27 mouse cellular contexts compared by ENCODE assay signal in the genomic region with DNA sequence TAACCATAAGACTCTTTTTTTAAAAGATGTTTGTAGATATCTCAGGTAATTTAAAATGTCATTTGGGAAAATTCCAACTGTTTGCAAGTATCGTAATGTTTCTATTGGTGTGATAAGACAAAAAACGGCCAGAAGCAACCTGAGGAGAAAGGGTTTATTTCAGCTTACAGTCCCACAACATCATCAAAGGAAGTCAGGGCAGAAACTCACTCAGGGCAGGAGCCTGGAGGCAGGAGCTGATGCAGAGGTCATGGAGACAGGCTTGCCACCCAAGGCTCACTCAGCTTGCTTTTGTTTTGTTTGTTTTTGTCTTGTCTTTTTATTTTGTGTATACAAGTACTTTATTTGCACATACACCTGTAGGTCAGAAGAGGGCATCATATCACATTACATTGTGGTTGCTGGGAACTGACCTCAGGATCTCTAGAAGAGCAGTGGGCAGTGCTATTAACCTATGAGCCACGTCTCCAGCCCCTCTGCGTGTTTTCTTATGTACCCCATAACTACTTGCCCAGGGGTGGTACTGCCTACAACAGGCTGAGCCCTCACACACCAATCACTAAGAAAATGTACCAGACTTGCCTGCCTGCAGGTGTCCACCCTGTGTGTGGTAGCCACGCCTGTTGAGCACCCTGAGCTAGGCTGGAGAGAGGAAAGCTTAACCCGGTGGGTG. TPM values are rescaled to one million over a fixed set of nuclear protein-coding genes. Genes with fewer than 3 reads are reported as not detected.
DNase-seq lines count a peak whose midpoint lies in the region; ATAC-seq and TF ChIP-seq lines count a peak whose summit lies in the region.
"Had no signal": no experiment of that assay in that cellular context is flagged by ENCODE, and none has a peak within 500 bp of the region (broad histone marks: within the 10 kb centered on the region; RNA-seq: fewer than 3 reads in every experiment).

No protein-coding gene starts in this region.

- H3K27ac ChIP-seq in gastrocnemius, adult 2 months, result no peak overlapping the region
- H3K27ac ChIP-seq in intestine, postnatal 0 days (ENCODE audit: low read depth, low read length), result no peak overlapping the region
- no peak overlapping the region for H3K27ac ChIP-seq in stomach, postnatal 0 days (replicated peaks)
- H3K27ac ChIP-seq: forebrain, embryonic 15.5 days; hindbrain, embryonic 13.5 days; layer of hippocampus, adult 2 months; liver, embryonic 15.5 days; midbrain, embryonic 15.5 days had no signal

- no peak for ATAC-seq in megakaryocyte, adult 5-6 weeks (ENCODE audit: poor library complexity, severe bottlenecking)
- 0 out of 2 replicates have a peak, but pooled peaks have one; percentile 25 for ATAC-seq in intestine, postnatal 0 days
- peak; percentile 67; the same call in 1 of the 2 replicates for ATAC-seq in stomach, postnatal 0 days (ENCODE audit: low FRiP score, low TSS enrichment)
- ATAC-seq: forebrain, embryonic 15.5 days; lung, postnatal 0 days; midbrain, embryonic 15.5 days had no signal

- peaks cover 33% of the 10 kb centered on the region for H3K36me3 ChIP-seq in megakaryocyte, embryonic 14.5 days (replicated peaks; ENCODE audit: low read length)
- H3K36me3 ChIP-seq in intestine, postnatal 0 days (ENCODE audit: control insufficient read depth, insufficient read depth), result peaks cover 8% of the 10 kb centered on the region; the same call in 1 of the 2 replicates
- no peaks in the 10 kb centered on the region; the same call in 1 of the 2 replicates for H3K36me3 ChIP-seq in stomach, postnatal 0 days (ENCODE audit: control insufficient read depth, insufficient read depth, low read length)

- peak; percentile 11; the same call in 1 of the 2 replicates for TF ChIP-seq CTCF in gastrocnemius, adult 2 months (IDR thresholded peaks at IDR 0.05)
- peak; percentile 27; the same call in 1 of the 2 replicates for TF ChIP-seq CTCF in intestine, postnatal 0 days (IDR thresholded peaks at IDR 0.05; ENCODE audit: low read depth)
- no peak for TF ChIP-seq CTCF in stomach, postnatal 0 days (IDR thresholded peaks at IDR 0.05; ENCODE audit: low read depth)

- no peaks in the 10 kb centered on the region for H3K27me3 ChIP-seq in megakaryocyte, embryonic 14.5 days (replicated peaks)
- no peaks in the 10 kb centered on the region for H3K27me3 ChIP-seq in intestine, postnatal 0 days (replicated peaks; ENCODE audit: control insufficient read depth, insufficient read depth, low read length)
- no peaks in the 10 kb centered on the region for H3K27me3 ChIP-seq in stomach, postnatal 0 days (ENCODE audit: control insufficient read depth, insufficient read depth, low read length)
- H3K27me3 ChIP-seq: CH12.LX; forebrain, embryonic 15.5 days; hindbrain, embryonic 13.5 days; liver, embryonic 15.5 days; midbrain, embryonic 15.5 days had no signal

- DNase-seq in gastrocnemius, adult 2 months, result no peak
- no peak for DNase-seq in gastrocnemius, postnatal 4 days (ENCODE audit: low spot score in 2 of 2)
- DNase-seq in stomach, postnatal 0 days (ENCODE audit: low spot score), result peak; percentile 17
- no peak for DNase-seq in thymus, postnatal 10 days (ENCODE audit: low spot score in 2 of 2)
- no peak for DNase-seq in cerebellum, postnatal 4 days (ENCODE audit: low spot score in 2 of 2)
- DNase-seq: adrenal gland, postnatal 36 days; cerebellum, adult 2 months; gastrocnemius, postnatal 36 days; heart, postnatal 10 days; kidney, adult 18-20 months; kidney, postnatal 10 days; layer of hippocampus, postnatal 36 days; left cerebral cortex, postnatal 4 days; right cerebral cortex, postnatal 14 days; spleen, adult 18-20 months; thymus, adult 18-20 months had no signal

- 80% methylated on average over 6 of the region's 6 CpGs for WGBS in intestine, postnatal 0 days
- 80% methylated on average over 6 of the region's 6 CpGs for WGBS in stomach, postnatal 0 days

- intact Hi-C loops in gastrocnemius, adult 2 months (cut with DNase I), result loop anchor here (1.0 kb wide), 1 partner anchor 8 kb away; no protein-coding TSS in a partner anchor

- H3K9ac ChIP-seq in intestine, postnatal 0 days (ENCODE audit: low read depth, low read length), result no peak overlapping the region
- no peak overlapping the region for H3K9ac ChIP-seq in stomach, postnatal 0 days (ENCODE audit: low read length)
- H3K9ac ChIP-seq: forebrain, embryonic 15.5 days; hindbrain, embryonic 13.5 days; liver, embryonic 15.5 days; midbrain, embryonic 15.5 days had no signal

- no peak for TF ChIP-seq EP300 in stomach, postnatal 0 days (optimal IDR thresholded peaks at IDR 0.05)

- H3K9me3 ChIP-seq in megakaryocyte, embryonic 14.5 days, result no peaks in the 10 kb centered on the region
- no peaks in the 10 kb centered on the region for H3K9me3 ChIP-seq in intestine, postnatal 0 days (ENCODE audit: control insufficient read depth)
- no peaks in the 10 kb centered on the region for H3K9me3 ChIP-seq in stomach, postnatal 0 days (ENCODE audit: control insufficient read depth, low read length)
- H3K9me3 ChIP-seq: forebrain, embryonic 15.5 days; hindbrain, embryonic 13.5 days; liver, embryonic 15.5 days; midbrain, embryonic 15.5 days had no signal

- no peak overlapping the region for H3K4me2 ChIP-seq in intestine, postnatal 0 days (replicated peaks; ENCODE audit: low read depth)
- no peak overlapping the region for H3K4me2 ChIP-seq in stomach, postnatal 0 days (replicated peaks; ENCODE audit: low read depth)
- H3K4me2 ChIP-seq: forebrain, embryonic 15.5 days; heart, embryonic 11.5 days; hindbrain, embryonic 13.5 days; liver, embryonic 15.5 days; midbrain, embryonic 15.5 days had no signal

- no peak overlapping the region for H3K4me3 ChIP-seq in gastrocnemius, adult 2 months
- peak overlapping the region; percentile 33 for H3K4me3 ChIP-seq in megakaryocyte, embryonic 14.5 days (replicated peaks)
- no peak overlapping the region for H3K4me3 ChIP-seq in intestine, postnatal 0 days (ENCODE audit: low read depth, low read length)
- H3K4me3 ChIP-seq in stomach, postnatal 0 days (ENCODE audit: low read depth, low read length), result no peak overlapping the region
- H3K4me3 ChIP-seq: forebrain, embryonic 15.5 days; hindbrain, embryonic 13.5 days; layer of hippocampus, adult 2 months; liver, embryonic 15.5 days; midbrain, embryonic 15.5 days had no signal

- H3K4me1 ChIP-seq in megakaryocyte, embryonic 14.5 days, result no peaks in the 10 kb centered on the region
- no peaks in the 10 kb centered on the region; the same call in 1 of the 2 replicates for H3K4me1 ChIP-seq in intestine, postnatal 0 days (replicated peaks; ENCODE audit: control insufficient read depth, insufficient read depth, low read length)
- no peaks in the 10 kb centered on the region for H3K4me1 ChIP-seq in stomach, postnatal 0 days (replicated peaks; ENCODE audit: control insufficient read depth, insufficient read depth)
- H3K4me1 ChIP-seq: forebrain, embryonic 15.5 days; hindbrain, embryonic 13.5 days; liver, embryonic 15.5 days; midbrain, embryonic 15.5 days had no signal

RNA-seq across cellular contexts. Expression of a gene that starts 14.9 kb away (rescaled TPM):
- 10 to 100 TPM; 11.1 to 11.7 TPM for total RNA-seq in gastrocnemius, adult 2 months (2021)
- total RNA-seq in gastrocnemius, postnatal 4 days (2021), result 10 to 100 TPM; 21.5 to 23.3 TPM
- 2.9 and 3.9 TPM in 2 replicates for polyA plus RNA-seq in megakaryocyte, embryonic 14.5 days (2012; ENCODE audit: insufficient read depth, low replicate concordance)
- 19.6 and 26.2 TPM in 2 replicates for total RNA-seq in megakaryocyte, adult 5-6 weeks (2015)
- total RNA-seq in megakaryocyte, adult 5-6 weeks (2017), result 22.4 and 25.3 TPM in 2 replicates
- polyA plus RNA-seq in intestine, postnatal 0 days (2015; fragmentation: Nextera tagmentation; extraction: Ambion mirVana), result 13.9 and 14.6 TPM in 2 replicates
- 14.3 and 16.1 TPM in 2 replicates for polyA plus RNA-seq in stomach, postnatal 0 days (2015; fragmentation: Nextera tagmentation; extraction: Ambion mirVana)

RNA-seq across cellular contexts. Expression of a gene that starts 15.0 kb away (rescaled TPM):
- under 1 TPM; 0.53 to 0.61 TPM for total RNA-seq in gastrocnemius, adult 2 months (2021)
- total RNA-seq in gastrocnemius, postnatal 4 days (2021), result under 1 TPM; 0.66 to 0.73 TPM
- polyA plus RNA-seq in megakaryocyte, embryonic 14.5 days (2012; ENCODE audit: insufficient read depth, low replicate concordance), result 0.19 TPM in 1 of 2 replicates, not detected in the other
- total RNA-seq in megakaryocyte, adult 5-6 weeks (2015), result 0.48 TPM in 1 of 2 replicates, not detected in the other
- 0.40 TPM in 1 of 2 replicates, not detected in the other for total RNA-seq in megakaryocyte, adult 5-6 weeks (2017)
- polyA plus RNA-seq in intestine, postnatal 0 days (2015; fragmentation: Nextera tagmentation; extraction: Ambion mirVana), result 0.88 and 1.6 TPM in 2 replicates
- polyA plus RNA-seq in stomach, postnatal 0 days (2015; fragmentation: Nextera tagmentation; extraction: Ambion mirVana), result 2.2 and 3.2 TPM in 2 replicates

RNA-seq across cellular contexts. Expression of a gene that starts 27.4 kb away (rescaled TPM):
- 100 to 1,000 TPM; 170 to 247 TPM for total RNA-seq in gastrocnemius, adult 2 months (2021)
- 100 to 1,000 TPM; 148 to 161 TPM for total RNA-seq in gastrocnemius, postnatal 4 days (2021)
- 10.9 and 18.4 TPM in 2 replicates for polyA plus RNA-seq in megakaryocyte, embryonic 14.5 days (2012; ENCODE audit: insufficient read depth, low replicate concordance)
- 27.6 and 28.5 TPM in 2 replicates for total RNA-seq in megakaryocyte, adult 5-6 weeks (2015)
- total RNA-seq in megakaryocyte, adult 5-6 weeks (2017), result 21.7 and 34.4 TPM in 2 replicates
- polyA plus RNA-seq in intestine, postnatal 0 days (2015; fragmentation: Nextera tagmentation; extraction: Ambion mirVana), result 35.3 and 41.7 TPM in 2 replicates
- polyA plus RNA-seq in stomach, postnatal 0 days (2015; fragmentation: Nextera tagmentation; extraction: Ambion mirVana), result 36.7 and 45.2 TPM in 2 replicates

RNA-seq across cellular contexts. Expression of a gene that starts 28.4 kb away (rescaled TPM):
- 100 to 1,000 TPM; 211 to 231 TPM for total RNA-seq in gastrocnemius, adult 2 months (2021)
- total RNA-seq in gastrocnemius, postnatal 4 days (2021), result 100 to 1,000 TPM; 110 to 123 TPM
- polyA plus RNA-seq in megakaryocyte, embryonic 14.5 days (2012; ENCODE audit: insufficient read depth, low replicate concordance), result 8.5 and 23.8 TPM in 2 replicates
- 78.7 and 89.2 TPM in 2 replicates for total RNA-seq in megakaryocyte, adult 5-6 weeks (2015)
- total RNA-seq in megakaryocyte, adult 5-6 weeks (2017), result 163 and 189 TPM in 2 replicates
- polyA plus RNA-seq in intestine, postnatal 0 days (2015; fragmentation: Nextera tagmentation; extraction: Ambion mirVana), result 387 and 412 TPM in 2 replicates
- polyA plus RNA-seq in stomach, postnatal 0 days (2015; fragmentation: Nextera tagmentation; extraction: Ambion mirVana), result 252 and 278 TPM in 2 replicates

RNA-seq across cellular contexts. Expression of a gene that starts 28.5 kb away (rescaled TPM):
- total RNA-seq in gastrocnemius, adult 2 months (2021), result 100 to 1,000 TPM; 269 to 419 TPM
- 100 to 1,000 TPM; 300 to 319 TPM for total RNA-seq in gastrocnemius, postnatal 4 days (2021)
- 6.3 and 16.9 TPM in 2 replicates for polyA plus RNA-seq in megakaryocyte, embryonic 14.5 days (2012; ENCODE audit: insufficient read depth, low replicate concordance)
- 165 and 185 TPM in 2 replicates for total RNA-seq in megakaryocyte, adult 5-6 weeks (2015)
- total RNA-seq in megakaryocyte, adult 5-6 weeks (2017), result 130 and 132 TPM in 2 replicates
- polyA plus RNA-seq in intestine, postnatal 0 days (2015; fragmentation: Nextera tagmentation; extraction: Ambion mirVana), result 738 and 800 TPM in 2 replicates
- polyA plus RNA-seq in stomach, postnatal 0 days (2015; fragmentation: Nextera tagmentation; extraction: Ambion mirVana), result 425 and 428 TPM in 2 replicates

Comparison
In these comparisons a context has a peak if more than half of its experiments do, and no peak if none do; other contexts are left out.
1. RNA of a gene that starts 27.4 kb away (total RNA-seq): 170 to 247 TPM in gastrocnemius, adult 2 months and 148 to 161 TPM in gastrocnemius, postnatal 4 days; 21.7 to 34.4 TPM in megakaryocyte, adult 5-6 weeks; every median in the first group is over 4 times any median in the second.